Mouse (Mus musculus) liver, embryonic 14.5 days (tissue): Measurements from ENCODE around the gene Cdt1. TPM values are rescaled to one million over a fixed set of nuclear protein-coding genes. Genes with fewer than 3 reads are reported as not detected.

Experiments
- ATAC-seq: fragments of 200-750 bp; cut with Nextera tagmentation; 2 replicates; pipeline ENCODE4 v1.8.0; 2017; ENCODE audit warnings: moderate number of reproducible peaks, mild to moderate bottlenecking, moderate library complexity; ENCODE audit not compliant: insufficient read depth
- DNase-seq, 3 experiments: peaks; one replicate each; pipeline ENCODE4 v3.0.0-alpha.2; 2012 to 2013; ENCODE audit warnings: low read depth in 3 of 3, low spot score in 3 of 3
- H3K27ac ChIP-seq: fragments of 300-500 bp; sonication (generic); 2 replicates; pipeline ENCODE4 v1.5.1; 2014; ENCODE audit warnings: moderate library complexity, mild to moderate bottlenecking, control low read depth, inconsistent platforms
- H3K27me3 ChIP-seq: fragments of 300-500 bp; sonication (generic); 2 replicates; pipeline ENCODE4 v1.6.1; 2014; ENCODE audit warnings: mild to moderate bottlenecking, low read length, moderate library complexity; ENCODE audit not compliant: control insufficient read depth, insufficient read depth
- H3K36me3 ChIP-seq: fragments of 300-500 bp; sonication (generic); replicated peaks from 2 replicates; pipeline ENCODE4 v1.6.1; 2014; ENCODE audit warnings: low read depth; ENCODE audit not compliant: control insufficient read depth, insufficient read depth
- H3K4me1 ChIP-seq, 2 experiments: fragments of 200-500 bp in 1 of 2; fragments of 300-500 bp in 1 of 2; sonication (generic) in 1 of 2; replicated peaks; 2 replicates each; pipeline ENCODE4 v1.6.1; 2012 to 2014; ENCODE audit warnings: antibody characterized with exemption in 1 of 2, inconsistent platforms in 1 of 2, low read length in 1 of 2; ENCODE audit not compliant: control insufficient read depth in 2 of 2, insufficient read depth in 2 of 2
- H3K4me2 ChIP-seq: fragments of 300-500 bp; sonication (generic); 2 replicates; pipeline ENCODE4 v1.6.1; 2014; ENCODE audit warnings: low read depth, mild to moderate bottlenecking, control low read depth, moderate library complexity
- H3K4me3 ChIP-seq, 2 experiments: fragments of 200-500 bp in 1 of 2; fragments of 300-500 bp in 1 of 2; sonication (generic) in 1 of 2; 2 replicates each; pipeline ENCODE4 v1.5.1; 2012 to 2014; ENCODE audit warnings: low read depth in 2 of 2, low read length in 2 of 2, mild to moderate bottlenecking in 2 of 2, control low read depth in 1 of 2, inconsistent platforms in 1 of 2, moderate library complexity in 1 of 2; ENCODE audit not compliant: insufficient read depth in 1 of 2
- H3K9ac ChIP-seq: fragments of 300-500 bp; sonication (generic); replicated peaks from 2 replicates; pipeline ENCODE4 v1.6.1; 2014; ENCODE audit warnings: mild to moderate bottlenecking, control low read depth, moderate library complexity
- H3K9me3 ChIP-seq: fragments of 300-500 bp; sonication (generic); 2 replicates; pipeline ENCODE4 v1.6.1; 2016; ENCODE audit warnings: low read length, mixed read lengths; ENCODE audit not compliant: control insufficient read depth
- CTCF ChIP-seq: IDR thresholded peaks from 2 replicates; pipeline ENCODE4 v1.5.1; 2016; ENCODE audit warnings: antibody characterized with exemption, low read depth, control low read depth
- EP300 ChIP-seq: IDR thresholded peaks from 2 replicates; pipeline ENCODE4 v1.6.1; 2016; ENCODE audit warnings: antibody characterized with exemption, low read depth
- WGBS: fragments of 180-500 bp; shearing (Covaris S2); extraction: QIAGEN DNeasy Blood & Tissue Kit; methylation state at CpG from one replicate; pipeline ENCODE4 v1.1.7; 2014; ENCODE audit not compliant: insufficient replicate concordance; 5-methylcytosine and 5-hydroxymethylcytosine counted together
- polyA plus RNA-seq, 2 experiments: library from polyadenylated mRNA; depleted of rRNA in 1 of 2; stranded (reverse) in 1 of 2; unstranded in 1 of 2; fragments of >200 nt; fragmentation: Nextera tagmentation in 1 of 2; extraction: Ambion mirVana in 1 of 2; gene quantifications; 2 replicates each; pipeline versions ENCODE4 v1.2.1 to v1.2.3; 2012 to 2014

The Cdt1 gene
- polyA plus RNA-seq, 2 experiments: 41.9 to 65.3 TPM

GRCm38 (mm10) chr8:122564363-122565352, 3.2 kb upstream of the Cdt1 start:
- Histone ChIP-seq H3K9me3 (no peaks in the 10 kb centered on the region), H3K4me3 (no peak overlapping the region), H3K4me1 (peaks cover 13 to 15% of the 10 kb centered on the region in 2 experiments), H3K27ac (no peak overlapping the region), H3K36me3 (peaks cover 8% of the 10 kb centered on the region), H3K4me2 (no peak overlapping the region), H3K9ac (no peak overlapping the region), H3K27me3 (no peaks in the 10 kb centered on the region)
- no peak for TF ChIP-seq CTCF
- TF ChIP-seq EP300: no peak
- 63% methylated on average over 25 of the region's 25 CpGs for WGBS
- ATAC-seq (no peak), DNase-seq (no peak)

- ATAC-seq (no peak), DNase-seq (no peak)
- Histone ChIP-seq H3K9ac (peak overlapping the region; percentile 75), H3K4me3 (peak overlapping the region; percentile 77 to 96), H3K27me3 (no peaks in the 10 kb centered on the region), H3K4me2 (peak overlapping the region; percentile 97), H3K9me3 (no peaks in the 10 kb centered on the region), H3K27ac (peak overlapping the region; percentile 16), H3K4me1 (peaks cover 13 to 17% of the 10 kb centered on the region in 2 experiments), H3K36me3 (peaks cover 29% of the 10 kb centered on the region)
- WGBS: 18% methylated on average over 6 of the region's 6 CpGs
- TF ChIP-seq CTCF (no peak), EP300 (no peak)
These were observed 1.0 kb upstream of the Cdt1 start for GRCm38 (mm10) chr8:122566766-122567165.

GRCm38 (mm10) chr8:122568109-122568504, 292 bp downstream of the Cdt1 start:
- WGBS: under 1% methylated on average over 34 of the region's 34 CpGs
- peak overlapping the region; percentile 99 for H3K9ac ChIP-seq
- peaks cover 14 to 23% of the 10 kb centered on the region in 2 experiments for H3K4me1 ChIP-seq
- DNase-seq (no peak), ATAC-seq (peak; percentile 38)
- peak overlapping the region; percentile 77 to 96 for H3K4me3 ChIP-seq
- peak overlapping the region; percentile 97 for H3K4me2 ChIP-seq
- H3K27me3 ChIP-seq: no peaks in the 10 kb centered on the region
- H3K9me3 ChIP-seq: no peaks in the 10 kb centered on the region
- H3K27ac ChIP-seq: peak overlapping the region; percentile 81
- peaks cover 43% of the 10 kb centered on the region for H3K36me3 ChIP-seq
- TF ChIP-seq EP300: no peak
- TF ChIP-seq CTCF: no peak

- Histone ChIP-seq H3K27me3 (no peaks in the 10 kb centered on the region), H3K36me3 (peaks cover 49% of the 10 kb centered on the region), H3K9ac (peak overlapping the region; percentile 99), H3K4me3 (peak overlapping the region; percentile 77 to 96), H3K4me1 (peaks cover 18 to 29% of the 10 kb centered on the region in 2 experiments), H3K9me3 (no peaks in the 10 kb centered on the region), H3K27ac (peak overlapping the region; percentile 81), H3K4me2 (peak overlapping the region; percentile 97)
- whole genome bisulfite sequencing: 11% methylated on average over 10 of the region's 10 CpGs
- TF ChIP-seq CTCF (peak; percentile 68), EP300 (no peak)
- DNase-seq (no peak), ATAC-seq (no peak)
These were observed 1.1 kb downstream of the Cdt1 start for GRCm38 (mm10) chr8:122568881-122569309.

- H3K4me3 ChIP-seq: peak overlapping the region; percentile 77 to 96
- H3K27me3 ChIP-seq: no peaks in the 10 kb centered on the region
- WGBS: 57% methylated on average over 9 of the region's 9 CpGs
- H3K27ac ChIP-seq: peak overlapping the region; percentile 81
- no peak for ATAC-seq
- no peak for DNase-seq
- H3K4me2 ChIP-seq: peak overlapping the region; percentile 97
- H3K9ac ChIP-seq: peak overlapping the region; percentile 99
- no peak for TF ChIP-seq EP300
- TF ChIP-seq CTCF: peak; percentile 57
- no peaks in the 10 kb centered on the region for H3K9me3 ChIP-seq
- H3K4me1 ChIP-seq: peaks cover 22 to 34% of the 10 kb centered on the region in 2 experiments
- peaks cover 50% of the 10 kb centered on the region for H3K36me3 ChIP-seq
These were observed 1.5 kb downstream of the Cdt1 start for GRCm38 (mm10) chr8:122569329-122569728.
